Mouse (Mus musculus) spleen, adult 2 months (tissue): ENCODE data around the gene Frmd6. TPM values are rescaled to one million over a fixed set of nuclear protein-coding genes. Genes with fewer than 3 reads are reported as not detected.

Experiments used
- DNase-seq, 2 experiments: peaks; one replicate each; pipeline versions ENCODE4 v3.0.0 to v3.0.0-alpha.2; 2012 to 2021; ENCODE audit warnings: low spot score in 2 of 2, low read depth in 1 of 2
- H3K27ac ChIP-seq: fragments of 200-500 bp; 2 replicates; pipeline ENCODE4 v1.5.1; 2012; ENCODE audit warnings: low read length, inconsistent platforms; ENCODE audit not compliant: insufficient read depth
- H3K27me3 ChIP-seq: fragments of 200-500 bp; 2 replicates; pipeline ENCODE4 v1.6.1; 2012; ENCODE audit warnings: mild to moderate bottlenecking, moderate library complexity, low read length, inconsistent platforms; ENCODE audit not compliant: control insufficient read depth, insufficient read depth
- H3K36me3 ChIP-seq: fragments of 200-500 bp; 2 replicates; pipeline ENCODE4 v1.6.1; 2012; ENCODE audit warnings: mild to moderate bottlenecking, low read length, inconsistent platforms; ENCODE audit not compliant: control insufficient read depth, insufficient read depth
- H3K4me1 ChIP-seq: fragments of 200-500 bp; 2 replicates; pipeline ENCODE4 v1.6.1; 2011; ENCODE audit warnings: inconsistent platforms; ENCODE audit not compliant: control insufficient read depth, insufficient read depth, insufficient read length
- H3K4me3 ChIP-seq: fragments of 200-500 bp; 2 replicates; pipeline ENCODE4 v1.5.1; 2011; ENCODE audit warnings: mild to moderate bottlenecking, inconsistent platforms; ENCODE audit not compliant: insufficient read depth, insufficient read length; ENCODE audit errors: extremely low read depth
- CTCF ChIP-seq: fragments of 200-500 bp; IDR thresholded peaks from 2 replicates; pipeline ENCODE4 v1.5.1; 2011; ENCODE audit warnings: mild to moderate bottlenecking, inconsistent platforms; ENCODE audit not compliant: insufficient read depth, insufficient read length, insufficient replicate concordance; ENCODE audit errors: extremely low read depth
- POLR2A ChIP-seq: fragments of 200-500 bp; IDR thresholded peaks from 2 replicates; pipeline ENCODE4 v1.6.1; 2011; ENCODE audit warnings: low read depth, low read length, inconsistent platforms
- WGBS: fragments of 180-500 bp; shearing (Covaris S2); methylation state at CpG from one replicate; pipeline ENCODE4 v1.1.7; 2018; 5-methylcytosine and 5-hydroxymethylcytosine counted together
- polyA plus RNA-seq: library from polyadenylated mRNA; depleted of rRNA; stranded (reverse); fragments of >200 nt; gene quantifications from 2 replicates; pipeline ENCODE4 v1.2.3, GENCODE M21; 2012

Frmd6 gene
- polyA plus RNA-seq, 1 experiment, result 6.5 TPM

DNA sequence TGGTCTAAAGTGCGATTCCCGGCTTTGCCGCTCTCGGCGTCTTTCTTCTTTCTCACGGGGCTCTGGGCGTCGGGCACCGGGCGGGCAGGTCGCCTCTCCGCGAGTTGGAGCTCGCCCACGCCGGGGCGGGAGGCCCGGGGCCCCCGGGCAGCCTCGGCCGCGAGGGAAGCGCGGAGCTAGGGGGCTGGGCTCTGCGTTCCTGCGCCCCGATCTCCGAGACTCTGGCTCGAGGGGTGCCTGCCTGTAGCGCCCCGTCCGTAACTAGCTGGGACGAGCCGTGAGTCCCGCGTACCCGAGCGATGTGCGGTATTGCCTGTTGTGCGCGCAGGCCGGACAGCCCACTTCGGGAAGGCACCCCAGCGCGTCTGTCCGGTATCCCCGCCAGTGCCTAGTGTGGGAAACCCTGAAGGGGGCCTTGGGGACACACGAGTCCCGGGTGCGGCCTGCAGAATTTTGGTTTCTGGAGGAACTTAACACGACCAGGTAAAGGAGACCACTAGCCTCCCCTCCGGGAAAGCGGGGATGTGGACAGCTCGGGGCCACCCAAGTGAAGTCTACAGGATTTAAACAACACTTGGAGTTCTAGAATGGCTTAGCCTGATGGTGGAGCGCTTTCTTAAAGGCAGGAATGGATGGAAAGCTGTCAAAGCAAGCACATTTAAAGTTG is 470 bp downstream of the Frmd6 start:
- TF ChIP-seq POLR2A (no peak), CTCF (no peak)
- Histone ChIP-seq H3K4me1 (peaks cover 10% of the 10 kb centered on the region; the same call in 1 of the 2 replicates), H3K4me3 (peak overlapping the region; percentile 62), H3K27ac (peak overlapping the region; percentile 73), H3K36me3 (no peaks in the 10 kb centered on the region), H3K27me3 (0 out of 2 replicates have a peak, but pooled peaks cover 2% of the 10 kb centered on the region)
- 1% methylated on average over 51 of the region's 55 CpGs for whole genome bisulfite sequencing
- DNase-seq, result no peak

DNA sequence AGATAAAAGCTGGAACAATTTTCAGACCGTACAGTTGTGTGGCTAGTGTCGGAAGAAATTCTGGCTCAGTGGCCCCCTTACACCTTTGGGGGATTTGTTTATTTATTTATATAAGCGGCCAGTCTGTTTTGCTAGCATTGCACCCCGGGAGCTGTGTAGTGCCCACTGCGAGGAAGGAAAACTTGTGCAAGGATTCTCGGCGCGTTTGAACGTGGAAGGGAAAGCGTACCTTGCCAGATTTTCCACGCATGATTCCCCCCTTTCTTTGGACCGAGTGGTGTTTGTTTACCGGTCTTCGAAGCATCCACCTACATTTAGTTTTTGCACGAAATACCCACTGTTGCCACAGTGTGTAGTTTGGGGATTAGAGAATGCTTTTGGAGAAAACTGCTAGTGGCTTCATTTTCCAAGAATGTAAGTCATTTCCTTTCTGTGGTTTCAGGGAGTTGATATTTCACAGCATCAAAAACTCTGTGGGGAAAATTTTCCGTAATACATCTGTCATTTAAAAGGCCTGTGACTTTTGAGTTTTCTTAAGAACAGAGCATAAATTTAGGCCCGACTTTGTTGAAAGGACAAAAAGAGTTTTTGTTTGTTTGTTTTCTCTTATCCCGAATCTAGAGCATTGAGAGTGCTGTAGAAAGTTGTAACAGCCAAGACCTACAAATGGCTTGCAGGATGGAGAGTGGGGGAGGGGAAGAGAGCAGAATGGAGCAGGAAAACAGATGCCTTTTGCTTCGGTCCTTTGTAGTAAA is 1.2 kb downstream of the Frmd6 start:
- Histone ChIP-seq H3K36me3 (no peaks in the 10 kb centered on the region), H3K27me3 (0 out of 2 replicates have a peak, but pooled peaks cover 2% of the 10 kb centered on the region), H3K4me1 (peaks cover 10% of the 10 kb centered on the region; the same call in 1 of the 2 replicates), H3K27ac (no peak overlapping the region; the same call in 1 of the 2 replicates), H3K4me3 (peak overlapping the region; percentile 62)
- TF ChIP-seq POLR2A (no peak), CTCF (no peak)
- DNase-seq, result no peak
- WGBS, result 6% methylated on average over 19 of the region's 19 CpGs

DNA sequence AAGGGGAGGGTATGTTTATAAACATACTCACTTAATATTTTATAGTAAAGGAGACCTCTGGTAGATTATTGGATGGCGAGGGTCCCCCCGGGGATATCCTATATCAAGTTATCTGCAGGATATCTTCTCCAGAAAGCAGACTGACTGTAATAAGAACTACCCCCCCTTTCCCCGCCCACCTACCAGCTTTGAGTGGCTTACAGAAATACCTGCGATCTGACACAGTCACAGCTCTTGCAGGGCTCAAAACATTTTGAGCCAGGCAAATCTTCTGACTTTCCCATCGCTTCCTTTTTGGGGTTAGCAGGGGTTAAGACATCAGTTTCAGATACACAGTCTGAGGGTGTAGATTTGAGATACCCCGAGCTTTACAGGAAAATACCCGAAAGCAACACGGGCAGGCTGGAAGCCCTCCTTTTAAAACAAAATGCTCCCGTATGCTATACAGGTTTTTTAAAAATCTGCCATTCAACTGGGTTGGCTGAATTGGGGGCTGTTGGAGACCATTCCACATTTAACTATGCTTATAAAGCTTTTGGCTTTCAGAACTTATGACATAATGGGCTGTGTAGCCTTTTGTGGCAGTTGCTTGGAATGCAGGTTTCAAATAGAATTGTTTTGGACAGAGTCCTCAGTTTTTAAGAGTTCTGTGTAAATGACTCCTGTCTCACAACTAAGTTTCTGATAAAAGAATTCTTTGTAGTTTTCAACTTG is 2.0 kb downstream of the Frmd6 start:
- TF ChIP-seq POLR2A (no peak), CTCF (no peak)
- WGBS, result 21% methylated on average over 9 of the region's 9 CpGs
- H3K27ac ChIP-seq, result no peak overlapping the region
- no peaks in the 10 kb centered on the region for H3K36me3 ChIP-seq
- 0 out of 2 replicates have a peak, but pooled peaks cover 2% of the 10 kb centered on the region for H3K27me3 ChIP-seq
- DNase-seq, result no peak
- no peak overlapping the region for H3K4me3 ChIP-seq
- H3K4me1 ChIP-seq, result peaks cover 10% of the 10 kb centered on the region; the same call in 1 of the 2 replicates

GRCm38 (mm10) chr12:70827901-70828271 is 2.6 kb downstream of the Frmd6 start:
- H3K4me3 ChIP-seq, result no peak overlapping the region
- WGBS, result 91% methylated on average over 4 of the region's 4 CpGs
- no peaks in the 10 kb centered on the region for H3K36me3 ChIP-seq
- 0 out of 2 replicates have a peak, but pooled peaks cover 2% of the 10 kb centered on the region for H3K27me3 ChIP-seq
- DNase-seq, result no peak
- TF ChIP-seq CTCF, result no peak
- TF ChIP-seq POLR2A, result no peak
- H3K27ac ChIP-seq, result no peak overlapping the region
- H3K4me1 ChIP-seq, result peaks cover 10% of the 10 kb centered on the region; the same call in 1 of the 2 replicates

DNA sequence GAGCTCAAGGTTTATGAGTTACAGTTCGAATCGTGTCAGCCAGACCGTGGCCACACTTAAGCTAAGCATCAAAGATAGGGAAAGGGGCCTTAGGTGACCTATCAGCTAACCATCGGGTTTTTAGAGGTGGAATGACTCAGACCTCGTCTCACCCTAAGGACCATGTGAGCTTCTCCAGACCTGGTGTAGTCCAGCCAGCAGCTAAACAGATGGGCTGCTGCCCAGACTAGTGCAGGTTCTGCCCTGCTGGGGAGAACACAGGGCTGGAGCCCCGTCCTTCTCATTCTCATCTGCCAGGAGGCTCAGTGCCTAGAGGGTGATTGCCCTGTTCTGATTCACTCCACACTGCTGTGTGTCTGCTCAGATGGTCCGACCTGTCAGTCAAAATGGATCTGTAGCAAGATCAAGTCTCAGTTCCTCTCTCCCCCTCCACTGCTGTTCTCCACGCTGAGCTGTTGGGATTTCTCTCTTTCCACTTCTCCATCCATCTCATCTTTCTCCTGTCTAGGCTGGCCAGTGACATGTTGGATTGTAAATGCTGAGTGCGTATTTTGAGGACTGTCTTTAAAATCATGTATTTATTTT is 5.8 kb downstream of the Frmd6 start:
- Histone ChIP-seq H3K27me3 (0 out of 2 replicates have a peak, but pooled peaks cover 2% of the 10 kb centered on the region), H3K36me3 (no peaks in the 10 kb centered on the region), H3K4me1 (peaks cover 8% of the 10 kb centered on the region; the same call in 1 of the 2 replicates), H3K27ac (no peak overlapping the region), H3K4me3 (no peak overlapping the region)
- 73% methylated on average over 9 of the region's 9 CpGs for WGBS
- DNase-seq, result no peak
- TF ChIP-seq CTCF (no peak), POLR2A (no peak)

GRCm38 (mm10) chr12:70832216-70832998 is 7.1 kb downstream of the Frmd6 start:
- H3K36me3 ChIP-seq, result no peaks in the 10 kb centered on the region
- H3K4me1 ChIP-seq, result 0 out of 2 replicates have a peak, but pooled peaks cover 2% of the 10 kb centered on the region
- no peak overlapping the region for H3K27ac ChIP-seq
- no peak overlapping the region for H3K4me3 ChIP-seq
- 0 out of 2 replicates have a peak, but pooled peaks cover 2% of the 10 kb centered on the region for H3K27me3 ChIP-seq
- TF ChIP-seq CTCF (no peak), POLR2A (no peak)
- 65% methylated on average over 4 of the region's 4 CpGs for WGBS
- DNase-seq, result no peak
